Mouse (Mus musculus) midbrain, embryonic 11.5 days (tissue): ENCODE data around the gene Cct5. TPM values are rescaled to one million over a fixed set of nuclear protein-coding genes. Genes with fewer than 3 reads are reported as not detected.
A peak's percentile ranks its signal among the peaks of the same experiment; 100 is the strongest.

Source experiments
- ATAC-seq: fragments of 200-750 bp; cut with Nextera tagmentation; 2 replicates; pipeline ENCODE4 v1.8.0; 2017; ENCODE audit warnings: moderate TSS enrichment, moderate library complexity; ENCODE audit not compliant: low FRiP score
- DNase-seq: peaks from one replicate; pipeline ENCODE4 v3.0.0; 2015; ENCODE audit warnings: low spot score; ENCODE audit errors: missing footprints
- H3K27ac ChIP-seq: fragments of 300-500 bp; sonication (generic); 2 replicates; pipeline ENCODE4 v1.5.1; 2014; ENCODE audit warnings: low read depth, low read length
- H3K27me3 ChIP-seq: fragments of 300-500 bp; sonication (generic); 2 replicates; pipeline ENCODE4 v1.6.1; 2014; ENCODE audit warnings: mild to moderate bottlenecking, low read length, moderate library complexity, mixed read lengths; ENCODE audit not compliant: control insufficient read depth, insufficient read depth
- H3K36me3 ChIP-seq: fragments of 300-500 bp; sonication (generic); 2 replicates; pipeline ENCODE4 v1.6.1; 2014; ENCODE audit warnings: mild to moderate bottlenecking, low read length, moderate library complexity, mixed read lengths; ENCODE audit not compliant: control insufficient read depth, insufficient read depth
- H3K4me1 ChIP-seq: fragments of 300-500 bp; sonication (generic); 2 replicates; pipeline ENCODE4 v1.6.1; 2014; ENCODE audit warnings: low read length; ENCODE audit not compliant: control insufficient read depth, insufficient read depth
- H3K4me2 ChIP-seq: fragments of 300-500 bp; sonication (generic); 2 replicates; pipeline ENCODE4 v1.6.1; 2014; ENCODE audit warnings: mild to moderate bottlenecking, moderate library complexity
- H3K4me3 ChIP-seq: fragments of 300-500 bp; sonication (generic); 2 replicates; pipeline ENCODE4 v1.5.1; 2014; ENCODE audit warnings: low read depth, low read length
- H3K9ac ChIP-seq: fragments of 300-500 bp; sonication (generic); 2 replicates; pipeline ENCODE4 v1.6.1; 2014; ENCODE audit warnings: low read length
- H3K9me3 ChIP-seq: fragments of 300-500 bp; sonication (generic); 2 replicates; pipeline ENCODE4 v1.6.1; 2016; ENCODE audit warnings: low read length; ENCODE audit not compliant: control insufficient read depth
- WGBS: fragments of 180-500 bp; shearing (Covaris S2); extraction: QIAGEN DNeasy Blood & Tissue Kit; methylation state at CpG from one replicate; pipeline ENCODE4 v1.1.7; 2014; 5-methylcytosine and 5-hydroxymethylcytosine counted together
- polyA plus RNA-seq: library from polyadenylated mRNA; unstranded; fragments of >200 nt; fragmentation: Nextera tagmentation; extraction: Ambion mirVana; gene quantifications from 2 replicates; pipeline ENCODE4 v1.2.1, GENCODE M21; 2014

The Cct5 gene
- polyA plus RNA-seq, 1 experiment from 2014 or later: 728 TPM

GRCm38 (mm10) chr15:31563577-31564546 is 37.7 kb downstream of the Cct5 start:
- Histone ChIP-seq H3K9ac (no peak overlapping the region), H3K27ac (no peak overlapping the region), H3K27me3 (no peaks in the 10 kb centered on the region), H3K4me2 (no peak overlapping the region), H3K36me3 (no peaks in the 10 kb centered on the region), H3K4me3 (no peak overlapping the region), H3K4me1 (no peaks in the 10 kb centered on the region), H3K9me3 (no peaks in the 10 kb centered on the region; the same call in 1 of the 2 replicates)
- DNase-seq (peak; percentile 69), ATAC-seq (no peak)
- 74% methylated on average over 19 of the region's 19 CpGs for WGBS

- H3K9ac ChIP-seq: no peak overlapping the region
- no peaks in the 10 kb centered on the region for H3K27me3 ChIP-seq
- DNase-seq (peak; percentile 51), ATAC-seq (no peak)
- no peak overlapping the region for H3K4me2 ChIP-seq
- WGBS: 85% methylated on average over 8 of the region's 8 CpGs
- no peaks in the 10 kb centered on the region for H3K36me3 ChIP-seq
- no peak overlapping the region for H3K4me3 ChIP-seq
- no peak overlapping the region for H3K27ac ChIP-seq
- H3K9me3 ChIP-seq: no peaks in the 10 kb centered on the region; the same call in 1 of the 2 replicates
- H3K4me1 ChIP-seq: no peaks in the 10 kb centered on the region
These were observed 38.8 kb downstream of the Cct5 start for GRCm38 (mm10) chr15:31562847-31563246.

- Histone ChIP-seq H3K9me3 (no peaks in the 10 kb centered on the region; the same call in 1 of the 2 replicates), H3K27me3 (no peaks in the 10 kb centered on the region), H3K9ac (no peak overlapping the region), H3K36me3 (no peaks in the 10 kb centered on the region), H3K27ac (no peak overlapping the region), H3K4me1 (no peaks in the 10 kb centered on the region), H3K4me2 (no peak overlapping the region), H3K4me3 (no peak overlapping the region)
- ATAC-seq (no peak), DNase-seq (peak; percentile 21)
- 94% methylated on average over 4 of the region's 4 CpGs for WGBS
These were observed 39.6 kb downstream of the Cct5 start for GRCm38 (mm10) chr15:31561976-31562375.

- no peak for ATAC-seq
- WGBS: 79% methylated on average over 6 of the region's 6 CpGs
These were observed 40.2 kb downstream of the Cct5 start for GRCm38 (mm10) chr15:31561390-31561789.

GRCm38 (mm10) chr15:31554855-31555254 is 46.7 kb downstream of the Cct5 start:
- Histone ChIP-seq H3K9ac (no peak overlapping the region), H3K4me3 (no peak overlapping the region), H3K27me3 (no peaks in the 10 kb centered on the region), H3K4me2 (no peak overlapping the region), H3K27ac (no peak overlapping the region), H3K36me3 (no peaks in the 10 kb centered on the region), H3K9me3 (no peaks in the 10 kb centered on the region), H3K4me1 (no peaks in the 10 kb centered on the region)
- 91% methylated on average over 2 of the region's 2 CpGs for WGBS
- no peak for ATAC-seq
- DNase-seq: peak; percentile 57

More at GRCm38 (mm10) chr15:31561390-31561789, 40.2 kb downstream of the Cct5 start:
- no peaks in the 10 kb centered on the region; the same call in 1 of the 2 replicates for H3K9me3 ChIP-seq
- no peak overlapping the region for H3K9ac ChIP-seq
- peak; percentile 57 for DNase-seq
- H3K36me3 ChIP-seq: no peaks in the 10 kb centered on the region
- H3K4me2 ChIP-seq: no peak overlapping the region
- H3K27me3 ChIP-seq: no peaks in the 10 kb centered on the region
- H3K27ac ChIP-seq: no peak overlapping the region
- no peak overlapping the region for H3K4me3 ChIP-seq
- no peaks in the 10 kb centered on the region for H3K4me1 ChIP-seq

- ATAC-seq (no peak), DNase-seq (peak; percentile 47)
- no peak overlapping the region for H3K27ac ChIP-seq
- no peaks in the 10 kb centered on the region for H3K27me3 ChIP-seq
- H3K36me3 ChIP-seq: no peaks in the 10 kb centered on the region
- WGBS: 84% methylated on average over 4 of the region's 4 CpGs
- H3K4me3 ChIP-seq: no peak overlapping the region
- H3K4me1 ChIP-seq: no peaks in the 10 kb centered on the region
- H3K9me3 ChIP-seq: no peaks in the 10 kb centered on the region
- H3K4me2 ChIP-seq: no peak overlapping the region
- no peak overlapping the region for H3K9ac ChIP-seq
These were observed 51.2 kb downstream of the Cct5 start for GRCm38 (mm10) chr15:31550381-31550780.

GRCm38 (mm10) chr15:31547421-31547820 is 54.2 kb downstream of the Cct5 start:
- no peak overlapping the region for H3K4me2 ChIP-seq
- 77% methylated on average over 5 of the region's 5 CpGs for WGBS

GRCm38 (mm10) chr15:31546291-31546690 is 55.3 kb downstream of the Cct5 start:
- no peak for ATAC-seq
- H3K4me2 ChIP-seq: no peak overlapping the region
- no peaks in the 10 kb centered on the region for H3K9me3 ChIP-seq
- H3K36me3 ChIP-seq: no peaks in the 10 kb centered on the region
- DNase-seq: peak; percentile 54
- WGBS: 90% methylated on average over 6 of the region's 6 CpGs
- H3K27ac ChIP-seq: no peak overlapping the region
- H3K9ac ChIP-seq: no peak overlapping the region
- no peaks in the 10 kb centered on the region for H3K27me3 ChIP-seq
- H3K4me3 ChIP-seq: no peak overlapping the region
- peaks cover 13% of the 10 kb centered on the region for H3K4me1 ChIP-seq

More at GRCm38 (mm10) chr15:31547421-31547820, 54.2 kb downstream of the Cct5 start:
- Histone ChIP-seq H3K9me3 (no peaks in the 10 kb centered on the region), H3K27ac (no peak overlapping the region), H3K36me3 (no peaks in the 10 kb centered on the region), H3K9ac (no peak overlapping the region), H3K4me1 (peaks cover 4% of the 10 kb centered on the region), H3K27me3 (no peaks in the 10 kb centered on the region), H3K4me3 (no peak overlapping the region)
- ATAC-seq: no peak
- no peak for DNase-seq

- Histone ChIP-seq H3K4me1 (peaks cover 13% of the 10 kb centered on the region), H3K9ac (no peak overlapping the region), H3K4me2 (no peak overlapping the region), H3K4me3 (no peak overlapping the region), H3K27me3 (no peaks in the 10 kb centered on the region), H3K9me3 (no peaks in the 10 kb centered on the region), H3K27ac (no peak overlapping the region), H3K36me3 (no peaks in the 10 kb centered on the region)
- 79% methylated on average over 1 of the region's 1 CpGs for WGBS
- ATAC-seq (no peak), DNase-seq (peak; percentile 57)
These were observed 56.5 kb downstream of the Cct5 start for GRCm38 (mm10) chr15:31545058-31545457.
